Mouse (Mus musculus): ENCODE measurements around the gene Ficd.

Ficd gene

GRCm38 (mm10) chr5:113735345-113736112, at the start of gene Ficd:
TSS of gene Ficd (plus strand) at chr5:113735803.
- peak; percentile 63 to 79 for DNase-seq (ENCODE audit: low read depth in 1 of 2, low spot score in 2 of 2)

- DNase-seq (ENCODE audit: low read depth in 1 of 2, low spot score in 2 of 2): no peak
Observed at GRCm38 (mm10) chr5:113687514-113687913, 48.1 kb upstream of the Ficd start.

- no peak for DNase-seq (ENCODE audit: low read depth in 1 of 2, low spot score in 2 of 2)
Observed at GRCm38 (mm10) chr5:113690069-113690548, 45.5 kb upstream of the Ficd start.

- DNase-seq (ENCODE audit: low read depth in 1 of 2, low spot score in 2 of 2): no peak
Observed at GRCm38 (mm10) chr5:113690866-113691265, 44.7 kb upstream of the Ficd start.

- DNase-seq (ENCODE audit: low read depth in 1 of 2, low spot score in 2 of 2): no peak
Observed at GRCm38 (mm10) chr5:113693196-113693755, 42.3 kb upstream of the Ficd start.

GRCm38 (mm10) chr5:113694000-113694399, 41.6 kb upstream of the Ficd start:
- DNase-seq (ENCODE audit: low read depth in 1 of 2, low spot score in 2 of 2): no peak

- no peak for DNase-seq (ENCODE audit: low read depth in 1 of 2, low spot score in 2 of 2)
Observed at GRCm38 (mm10) chr5:113694415-113694814, 41.2 kb upstream of the Ficd start.

GRCm38 (mm10) chr5:113700388-113701023, 35.1 kb upstream of the Ficd start:
- DNase-seq (ENCODE audit: low read depth in 1 of 2, low spot score in 2 of 2): no peak

- no peak for DNase-seq (ENCODE audit: low read depth in 1 of 2, low spot score in 2 of 2)
Observed at GRCm38 (mm10) chr5:113703803-113704585, 31.6 kb upstream of the Ficd start.

- no peak for DNase-seq (ENCODE audit: low read depth in 1 of 2, low spot score in 2 of 2)
Observed at GRCm38 (mm10) chr5:113712861-113713260, 22.7 kb upstream of the Ficd start.

- DNase-seq (ENCODE audit: low read depth in 1 of 2, low spot score in 2 of 2): no peak
Observed at GRCm38 (mm10) chr5:113716581-113717388, 18.8 kb upstream of the Ficd start.

- DNase-seq (ENCODE audit: low read depth in 1 of 2, low spot score in 2 of 2): no peak
Observed at GRCm38 (mm10) chr5:113719221-113719661, 16.4 kb upstream of the Ficd start.

- DNase-seq (ENCODE audit: low read depth in 1 of 2, low spot score in 2 of 2): no peak
Observed at GRCm38 (mm10) chr5:113722224-113723013, 13.2 kb upstream of the Ficd start.

- no peak for DNase-seq (ENCODE audit: low read depth in 1 of 2, low spot score in 2 of 2)
Observed at GRCm38 (mm10) chr5:113723567-113724237, 11.9 kb upstream of the Ficd start.

GRCm38 (mm10) chr5:113724446-113724845, 11.2 kb upstream of the Ficd start, which contains the start of gene 1700069L16Rik:
TSS of gene 1700069L16Rik (minus strand) at chr5:113724772.
- DNase-seq (ENCODE audit: low read depth in 1 of 2, low spot score in 2 of 2): peak in 1 of 2 experiments; percentile 56

GRCm38 (mm10) chr5:113725417-113725816, 10.2 kb upstream of the Ficd start:
- no peak for DNase-seq (ENCODE audit: low read depth in 1 of 2, low spot score in 2 of 2)

GRCm38 (mm10) chr5:113726618-113727017, 9.0 kb upstream of the Ficd start:
- no peak for DNase-seq (ENCODE audit: low read depth in 1 of 2, low spot score in 2 of 2)

- DNase-seq (ENCODE audit: low read depth in 1 of 2, low spot score in 2 of 2): no peak
Observed at GRCm38 (mm10) chr5:113727238-113727637, 8.4 kb upstream of the Ficd start.

- no peak for DNase-seq (ENCODE audit: low read depth in 1 of 2, low spot score in 2 of 2)
Observed at GRCm38 (mm10) chr5:113728011-113728410, 7.6 kb upstream of the Ficd start.
